Mouse (Mus musculus) limb, embryonic 11.5 days (tissue): Measurements from ENCODE around the gene Mcu. TPM values are rescaled to one million over a fixed set of nuclear protein-coding genes. Genes with fewer than 3 reads are reported as not detected.
A peak's percentile ranks its signal among the peaks of the same experiment; 100 is the strongest.

Experiments used
- ATAC-seq: fragments of 200-750 bp; cut with Nextera tagmentation; 2 replicates; pipeline ENCODE4 v1.8.0; 2017; ENCODE audit warnings: low read depth; ENCODE audit not compliant: insufficient number of reproducible peaks, low FRiP score, low TSS enrichment
- DNase-seq: peaks from one replicate; pipeline ENCODE4 v3.0.0-alpha.2; 2015; ENCODE audit warnings: low spot score
- H3K27ac ChIP-seq: fragments of 300-500 bp; sonication (generic); replicated peaks from 2 replicates; pipeline ENCODE4 v1.5.1; 2014; ENCODE audit warnings: low read depth, mild to moderate bottlenecking, low read length
- H3K27me3 ChIP-seq: fragments of 300-500 bp; sonication (generic); 2 replicates; pipeline ENCODE4 v1.6.1; 2014; ENCODE audit warnings: mild to moderate bottlenecking, low read length, mixed read lengths; ENCODE audit not compliant: control insufficient read depth, insufficient read depth
- H3K36me3 ChIP-seq: fragments of 300-500 bp; sonication (generic); 2 replicates; pipeline ENCODE4 v1.6.1; 2014; ENCODE audit warnings: mild to moderate bottlenecking, low read length, moderate library complexity, mixed read lengths; ENCODE audit not compliant: control insufficient read depth, insufficient read depth
- H3K4me1 ChIP-seq: fragments of 300-500 bp; sonication (generic); 2 replicates; pipeline ENCODE4 v1.6.1; 2014; ENCODE audit warnings: low read length, mixed read lengths; ENCODE audit not compliant: control insufficient read depth, insufficient read depth
- H3K4me2 ChIP-seq: fragments of 300-500 bp; sonication (generic); 2 replicates; pipeline ENCODE4 v1.6.1; 2014; ENCODE audit warnings: low read depth, mild to moderate bottlenecking, moderate library complexity; ENCODE audit not compliant: severe bottlenecking
- H3K4me3 ChIP-seq: fragments of 300-500 bp; sonication (generic); 2 replicates; pipeline ENCODE4 v1.5.1; 2014; ENCODE audit warnings: low read depth, low read length
- H3K9ac ChIP-seq: fragments of 300-500 bp; sonication (generic); 2 replicates; pipeline ENCODE4 v1.6.1; 2014; ENCODE audit warnings: mild to moderate bottlenecking, low read length
- H3K9me3 ChIP-seq: fragments of 300-500 bp; sonication (generic); 2 replicates; pipeline ENCODE4 v1.6.1; 2016; ENCODE audit warnings: low read length; ENCODE audit not compliant: control insufficient read depth
- WGBS: fragments of 180-500 bp; shearing (Covaris S2); extraction: QIAGEN DNeasy Blood & Tissue Kit; methylation state at CpG from one replicate; pipeline ENCODE4 v1.1.7; 2014; 5-methylcytosine and 5-hydroxymethylcytosine counted together
- polyA plus RNA-seq: library from polyadenylated mRNA; unstranded; fragments of >200 nt; fragmentation: Nextera tagmentation; extraction: Ambion mirVana; gene quantifications from 2 replicates; pipeline ENCODE4 v1.2.1, GENCODE M21; 2014

Gene Mcu
- polyA plus RNA-seq, 1 experiment from 2014 or later, result 34.0 TPM

GRCm38 (mm10) chr10:59514739-59515464, 101.6 kb downstream of the Mcu start:
- Histone ChIP-seq H3K9me3 (no peaks in the 10 kb centered on the region), H3K9ac (no peak overlapping the region), H3K4me2 (no peak overlapping the region), H3K27ac (no peak overlapping the region), H3K27me3 (no peaks in the 10 kb centered on the region), H3K4me3 (no peak overlapping the region), H3K4me1 (peaks cover 17% of the 10 kb centered on the region), H3K36me3 (no peaks in the 10 kb centered on the region)
- no peak for DNase-seq
- WGBS, result 86% methylated on average over 15 of the region's 15 CpGs
- no peak for ATAC-seq

GRCm38 (mm10) chr10:59512173-59512572, 104.3 kb downstream of the Mcu start:
- ATAC-seq (no peak), DNase-seq (no peak)
- H3K9me3 ChIP-seq, result 0 out of 2 replicates have a peak, but pooled peaks cover 2% of the 10 kb centered on the region
- H3K9ac ChIP-seq, result no peak overlapping the region
- no peak overlapping the region for H3K4me3 ChIP-seq
- H3K4me1 ChIP-seq, result peaks cover 17% of the 10 kb centered on the region
- no peak overlapping the region for H3K4me2 ChIP-seq
- WGBS, result 74% methylated on average over 9 of the region's 9 CpGs
- H3K27ac ChIP-seq, result peak overlapping the region; percentile 30; the same call in 1 of the 2 replicates
- no peaks in the 10 kb centered on the region for H3K36me3 ChIP-seq
- no peaks in the 10 kb centered on the region for H3K27me3 ChIP-seq

- H3K4me2 ChIP-seq, result peak overlapping the region; percentile 21; the same call in 1 of the 2 replicates
Observed at GRCm38 (mm10) chr10:59511427-59511963, 105.0 kb downstream of the Mcu start.

GRCm38 (mm10) chr10:59510713-59511426, 105.6 kb downstream of the Mcu start:
- ATAC-seq, result peak; percentile 67

More at GRCm38 (mm10) chr10:59511427-59511963, 105.0 kb downstream of the Mcu start:
- no peaks in the 10 kb centered on the region for H3K36me3 ChIP-seq
- ATAC-seq, result peak; percentile 52
- H3K9me3 ChIP-seq, result 0 out of 2 replicates have a peak, but pooled peaks cover 2% of the 10 kb centered on the region
- no peak overlapping the region; the same call in 1 of the 2 replicates for H3K27ac ChIP-seq
- no peak overlapping the region for H3K4me3 ChIP-seq
- no peak overlapping the region for H3K9ac ChIP-seq
- no peaks in the 10 kb centered on the region for H3K27me3 ChIP-seq
- DNase-seq, result peak; percentile 69
- H3K4me1 ChIP-seq, result peaks cover 17% of the 10 kb centered on the region
- 10% methylated on average over 14 of the region's 14 CpGs for WGBS

GRCm38 (mm10) chr10:59509197-59509596, 107.3 kb downstream of the Mcu start:
- H3K9ac ChIP-seq, result no peak overlapping the region
- H3K4me3 ChIP-seq, result no peak overlapping the region
- H3K9me3 ChIP-seq, result 0 out of 2 replicates have a peak, but pooled peaks cover 2% of the 10 kb centered on the region
- H3K4me2 ChIP-seq, result no peak overlapping the region
- H3K27ac ChIP-seq, result no peak overlapping the region
- no peaks in the 10 kb centered on the region for H3K27me3 ChIP-seq
- H3K4me1 ChIP-seq, result peaks cover 17% of the 10 kb centered on the region
- no peaks in the 10 kb centered on the region for H3K36me3 ChIP-seq
- DNase-seq (no peak), ATAC-seq (no peak)
- 85% methylated on average over 4 of the region's 4 CpGs for WGBS

More at GRCm38 (mm10) chr10:59510713-59511426, 105.6 kb downstream of the Mcu start:
- Histone ChIP-seq H3K36me3 (no peaks in the 10 kb centered on the region), H3K4me2 (peak overlapping the region; percentile 21; the same call in 1 of the 2 replicates), H3K9me3 (0 out of 2 replicates have a peak, but pooled peaks cover 2% of the 10 kb centered on the region), H3K9ac (no peak overlapping the region), H3K27me3 (no peaks in the 10 kb centered on the region), H3K27ac (no peak overlapping the region; the same call in 1 of the 2 replicates), H3K4me3 (no peak overlapping the region), H3K4me1 (peaks cover 17% of the 10 kb centered on the region)
- 33% methylated on average over 14 of the region's 14 CpGs for WGBS
- DNase-seq, result peak; percentile 38

GRCm38 (mm10) chr10:59506711-59507110, 109.8 kb downstream of the Mcu start:
- Histone ChIP-seq H3K36me3 (no peaks in the 10 kb centered on the region), H3K4me3 (no peak overlapping the region), H3K27me3 (no peaks in the 10 kb centered on the region), H3K4me1 (peaks cover 16% of the 10 kb centered on the region), H3K9me3 (0 out of 2 replicates have a peak, but pooled peaks cover 2% of the 10 kb centered on the region), H3K4me2 (no peak overlapping the region), H3K9ac (no peak overlapping the region), H3K27ac (no peak overlapping the region)
- no peak for ATAC-seq
- DNase-seq, result no peak
- WGBS, result 87% methylated on average over 5 of the region's 5 CpGs

GRCm38 (mm10) chr10:59504291-59504690, 112.2 kb downstream of the Mcu start:
- H3K4me1 ChIP-seq, result peaks cover 6% of the 10 kb centered on the region
- H3K9me3 ChIP-seq, result no peaks in the 10 kb centered on the region
- no peak overlapping the region for H3K27ac ChIP-seq
- H3K4me2 ChIP-seq, result no peak overlapping the region
- no peak overlapping the region for H3K9ac ChIP-seq
- ATAC-seq (no peak), DNase-seq (no peak)
- no peaks in the 10 kb centered on the region for H3K36me3 ChIP-seq
- WGBS, result 74% methylated on average over 3 of the region's 3 CpGs
- no peaks in the 10 kb centered on the region for H3K27me3 ChIP-seq
- no peak overlapping the region for H3K4me3 ChIP-seq
